Mouse (Mus musculus): Measurements from ENCODE around the gene Mrpl48. TPM values are rescaled to one million over a fixed set of nuclear protein-coding genes. Genes with fewer than 3 reads are reported as not detected.
A peak's percentile ranks its signal among the peaks of the same experiment; 100 is the strongest.

The Mrpl48 gene
- polyA plus RNA-seq, 1 experiment from 2014 or later = 66.6 TPM

GRCm38 (mm10) chr7:100497402-100497801 is 110.7 kb downstream of the Mrpl48 start:
- Histone ChIP-seq H3K4me3 (no peak overlapping the region), H3K4me1 (replicated peaks) (peaks cover 67% of the 10 kb centered on the region), H3K9me3 (no peaks in the 10 kb centered on the region), H3K27ac (no peak overlapping the region), H3K27me3 (ENCODE audit: insufficient read depth, poor library complexity, severe bottlenecking) (peaks cover 18% of the 10 kb centered on the region), H3K36me3 (peaks cover 46% of the 10 kb centered on the region)
- WGBS = 81% methylated on average over 4 of the region's 4 CpGs
- no peak for DNase-seq (ENCODE audit: low spot score)

- H3K27ac ChIP-seq = 0 out of 2 replicates have a peak overlapping the region, but pooled peaks have one; percentile 12
- WGBS = 95% methylated on average over 9 of the region's 9 CpGs
Observed at GRCm38 (mm10) chr7:100496791-100497190, 111.3 kb downstream of the Mrpl48 start.

GRCm38 (mm10) chr7:100496371-100496770 is 111.7 kb downstream of the Mrpl48 start:
- 86% methylated on average over 6 of the region's 6 CpGs for WGBS
- Histone ChIP-seq H3K27ac (peak overlapping the region; percentile 76), H3K4me1 (replicated peaks) (peaks cover 69% of the 10 kb centered on the region), H3K9me3 (no peaks in the 10 kb centered on the region), H3K27me3 (ENCODE audit: insufficient read depth, poor library complexity, severe bottlenecking) (peaks cover 24% of the 10 kb centered on the region), H3K4me3 (peak overlapping the region; percentile 35; the same call in 1 of the 2 replicates), H3K36me3 (peaks cover 46% of the 10 kb centered on the region)
- no peak for DNase-seq (ENCODE audit: low spot score)

More at GRCm38 (mm10) chr7:100496791-100497190, 111.3 kb downstream of the Mrpl48 start:
- H3K4me3 ChIP-seq = no peak overlapping the region
- peaks cover 69% of the 10 kb centered on the region for H3K4me1 ChIP-seq (replicated peaks)
- no peak for DNase-seq (ENCODE audit: low spot score)
- peaks cover 46% of the 10 kb centered on the region for H3K36me3 ChIP-seq
- no peaks in the 10 kb centered on the region for H3K9me3 ChIP-seq
- H3K27me3 ChIP-seq (ENCODE audit: insufficient read depth, poor library complexity, severe bottlenecking) = peaks cover 24% of the 10 kb centered on the region

Other genes starting within 250 kb of the Mrpl48 start
- gene C2cd3, start 236.1 kb downstream of the Mrpl48 start, polyA plus RNA-seq (2016; fragmentation: Nextera tagmentation; extraction: Ambion mirVana) = 33.5 and 34.7 TPM in 2 replicates
- gene Ppme1, start 236.0 kb downstream of the Mrpl48 start, polyA plus RNA-seq (2016; fragmentation: Nextera tagmentation; extraction: Ambion mirVana) = 104 and 118 TPM in 2 replicates
- gene Ucp3, start 135.3 kb downstream of the Mrpl48 start, polyA plus RNA-seq (2016; fragmentation: Nextera tagmentation; extraction: Ambion mirVana) = 0.09 TPM in 1 of 2 replicates, not detected in the other
- 122 and 123 TPM in 2 replicates for gene Ucp2, start 115.0 kb downstream of the Mrpl48 start, polyA plus RNA-seq (2016; fragmentation: Nextera tagmentation; extraction: Ambion mirVana)
- gene Dnajb13, start 93.3 kb downstream of the Mrpl48 start, polyA plus RNA-seq (2016; fragmentation: Nextera tagmentation; extraction: Ambion mirVana) = 1.9 and 9.2 TPM in 2 replicates
- gene Coa4, start 71.2 kb downstream of the Mrpl48 start, polyA plus RNA-seq (2016; fragmentation: Nextera tagmentation; extraction: Ambion mirVana) = 20.4 and 23.3 TPM in 2 replicates
- 111 and 117 TPM in 2 replicates for gene Rab6a, start 891 bp downstream of the Mrpl48 start, polyA plus RNA-seq (2016; fragmentation: Nextera tagmentation; extraction: Ambion mirVana)
- 4.3 and 10.7 TPM in 2 replicates for gene Plekhb1, start 54.1 kb upstream of the Mrpl48 start, polyA plus RNA-seq (2016; fragmentation: Nextera tagmentation; extraction: Ambion mirVana)
- 30.2 and 47.4 TPM in 2 replicates for gene Fam168a, start 98.3 kb upstream of the Mrpl48 start, polyA plus RNA-seq (2016; fragmentation: Nextera tagmentation; extraction: Ambion mirVana)